Mouse (Mus musculus) CH12.LX (cell line): ENCODE measurements at regions not wholly inside any gene's neighbourhood (a gene's known extent, or its start where the extent isn't known, plus 50 kb on each side); places are given as distances from the start of the nearest gene placed in this dataset.

Source experiments
- DNase-seq: peaks from one replicate; pipeline ENCODE4 v3.0.0-alpha.2; 2013; ENCODE audit errors: extremely low read depth
- H3K27ac ChIP-seq: 2 replicates; pipeline ENCODE4 v1.5.1; 2012; ENCODE audit warnings: low read depth, mild to moderate bottlenecking, control low read depth, moderate library complexity; ENCODE audit not compliant: insufficient read depth
- H3K27me3 ChIP-seq: replicated peaks from 2 replicates; pipeline ENCODE3; 2012; ENCODE audit warnings: inconsistent platforms
- H3K36me3 ChIP-seq, 2 experiments: replicated peaks in 1 of 2; 2 replicates each; pipeline versions ENCODE3 to v1.6.1; 2012; ENCODE audit warnings: inconsistent platforms in 1 of 2, low read length in 1 of 2, mild to moderate bottlenecking in 1 of 2, mixed read lengths in 1 of 2, moderate library complexity in 1 of 2; ENCODE audit not compliant: control insufficient read depth in 1 of 2, insufficient read depth in 1 of 2
- H3K4me1 ChIP-seq, 2 experiments: 2 replicates each; pipeline ENCODE4 v1.6.1; 2012; ENCODE audit warnings: inconsistent platforms in 1 of 2, moderate library complexity in 1 of 2; ENCODE audit not compliant: insufficient read depth in 2 of 2, control insufficient read depth in 1 of 2
- H3K4me2 ChIP-seq: 2 replicates; pipeline ENCODE4 v1.6.1; 2012; ENCODE audit warnings: low read depth, mild to moderate bottlenecking, control low read depth; ENCODE audit not compliant: poor library complexity, insufficient read depth, severe bottlenecking
- H3K4me3 ChIP-seq, 3 experiments: fragments of 150-350 bp in 1 of 3; sonication (generic) in 1 of 3; replicated peaks in 1 of 3; 2 replicates each; pipeline versions ENCODE3 to v1.5.1; 2011 to 2012; ENCODE audit warnings: low read depth in 2 of 3, low read length in 2 of 3, mild to moderate bottlenecking in 2 of 3, moderate library complexity in 2 of 3, control low read depth in 1 of 3, improper control_type of control experiment in 1 of 3, inconsistent platforms in 1 of 3, mixed read lengths in 1 of 3; ENCODE audit not compliant: poor library complexity in 1 of 3
- H3K79me2 ChIP-seq: replicated peaks from 2 replicates; pipeline ENCODE4 v1.6.1; 2012; ENCODE audit warnings: mild to moderate bottlenecking, moderate library complexity; ENCODE audit not compliant: control insufficient read depth, poor library complexity, insufficient read depth, severe bottlenecking; ENCODE audit errors: extremely low read depth
- H3K9ac ChIP-seq: 2 replicates; pipeline ENCODE4 v1.6.1; 2012; ENCODE audit warnings: low read depth, mild to moderate bottlenecking, control low read depth, moderate library complexity; ENCODE audit not compliant: insufficient read depth
- H3K9me3 ChIP-seq: replicated peaks from 2 replicates; pipeline ENCODE3; 2012; ENCODE audit warnings: low read length, inconsistent platforms, mixed read lengths
- BHLHE40 ChIP-seq: IDR thresholded peaks from 2 replicates; pipeline ENCODE4 v1.6.1; 2011; ENCODE audit warnings: mild to moderate bottlenecking, low read depth, low read length, improper control_type of control experiment
- CHD1 ChIP-seq: IDR thresholded peaks from 2 replicates; pipeline ENCODE4 v1.6.1; 2012; ENCODE audit warnings: low read depth, low read length, improper control_type of control experiment, inconsistent platforms
- CHD2 ChIP-seq: IDR thresholded peaks from 2 replicates; pipeline ENCODE4 v1.6.1; 2011; ENCODE audit warnings: low read length, improper control_type of control experiment
- CTCF ChIP-seq, 2 experiments: IDR thresholded peaks in 1 of 2; conservative IDR thresholded peaks in 1 of 2; 2 replicates each; pipeline ENCODE4 v1.5.1; 2011 to 2012; ENCODE audit warnings: low read depth in 2 of 2, low read length in 2 of 2, improper control_type of control experiment in 1 of 2, inconsistent platforms in 1 of 2, mild to moderate bottlenecking in 1 of 2, moderate library complexity in 1 of 2
- JUND ChIP-seq: conservative IDR thresholded peaks from 2 replicates; pipeline ENCODE4 v1.6.1; 2011; ENCODE audit warnings: low read depth, low read length, improper control_type of control experiment
- MAX ChIP-seq: IDR thresholded peaks from 2 replicates; pipeline ENCODE4 v1.6.1; 2011; ENCODE audit warnings: low read length, improper control_type of control experiment
- NELFE ChIP-seq: IDR thresholded peaks from 2 replicates; pipeline ENCODE4 v1.6.1; 2011; ENCODE audit warnings: low read depth, low read length, improper control_type of control experiment
- NRF1 ChIP-seq: IDR thresholded peaks from 2 replicates; pipeline ENCODE4 v1.6.1; 2014; ENCODE audit warnings: low read depth, mild to moderate bottlenecking, inconsistent platforms, low read length, improper control_type of control experiment, moderate library complexity
- PAX5 ChIP-seq: IDR thresholded peaks from 2 replicates; pipeline ENCODE4 v1.6.1; 2012; ENCODE audit warnings: low read length, inconsistent platforms, mixed read lengths
- POLR2A ChIP-seq: IDR thresholded peaks from 2 replicates; pipeline ENCODE4 v1.6.1; 2011; ENCODE audit warnings: low read depth, mild to moderate bottlenecking, improper control_type of control experiment, low read length
- POLR2AphosphoS2 ChIP-seq: IDR thresholded peaks from 2 replicates; pipeline ENCODE4 v1.6.1; 2011; ENCODE audit warnings: low read depth, low read length, improper control_type of control experiment
- RAD21 ChIP-seq: IDR thresholded peaks from 2 replicates; pipeline ENCODE4 v1.6.1; 2011; ENCODE audit warnings: low read depth, mild to moderate bottlenecking, low read length, improper control_type of control experiment, moderate library complexity
- RCOR1 ChIP-seq: conservative IDR thresholded peaks from 2 replicates; pipeline ENCODE4 v1.6.1; 2012; ENCODE audit warnings: low read depth, mild to moderate bottlenecking, inconsistent platforms, low read length, improper control_type of control experiment
- USF1 ChIP-seq: IDR thresholded peaks from 2 replicates; pipeline ENCODE4 v1.6.1; 2014; ENCODE audit warnings: low read depth, mild to moderate bottlenecking, inconsistent platforms, low read length, improper control_type of control experiment
- USF2 ChIP-seq: conservative IDR thresholded peaks from 2 replicates; pipeline ENCODE4 v1.6.1; 2011; ENCODE audit warnings: low read depth, low read length, improper control_type of control experiment
- ZMIZ1 ChIP-seq: IDR thresholded peaks from 2 replicates; pipeline ENCODE4 v1.6.1; 2012; ENCODE audit warnings: low read depth, mild to moderate bottlenecking, inconsistent platforms, low read length, improper control_type of control experiment
- ZNF384 ChIP-seq: IDR thresholded peaks from 2 replicates; pipeline ENCODE4 v1.6.1; 2012; ENCODE audit warnings: low read depth, low read length, improper control_type of control experiment, inconsistent platforms
- dilution Hi-C: fragments of 300-500 bp; cut with MboI; formaldehyde crosslinking; loops from 2 replicates; pipeline ENCODE4 v1.14.3; 2020; ENCODE audit warnings: low sequenced_read_pairs; ENCODE audit not compliant: extremely low pct_unique_long_range_greater_than_20kb, extremely low pct_ligation_motif_present
- in situ Hi-C: fragments of 300-500 bp; cut with MboI; formaldehyde crosslinking; loops from 3 replicates; pipeline ENCODE4 v1.14.3; 2019; ENCODE audit warnings: low sequenced_read_pairs, low pct_ligation_motif_present, low pct_unique_long_range_greater_than_20kb, mixed read lengths

- Histone ChIP-seq H3K4me3 (no peak overlapping the region), H3K4me1 (peaks cover 4 to 11% of the 10 kb centered on the region in 2 experiments; a peak in 3 of 4 replicates), H3K36me3 (no peaks in the 10 kb centered on the region)
- TF ChIP-seq RAD21 (no peak), CHD2 (no peak)
- TF ChIP-seq, all 38 proteins: peak for 0
- Histone ChIP-seq H3K27ac (no peak overlapping the region), H3K79me2 (no peaks in the 10 kb centered on the region), H3K4me2 (no peak overlapping the region), H3K9me3 (no peaks in the 10 kb centered on the region), H3K9ac (no peak overlapping the region), H3K27me3 (no peaks in the 10 kb centered on the region)
- dilution Hi-C loops, result no loop called here
- in situ Hi-C loops, result loop anchor here (25.0 kb wide), 1 partner anchor 336 kb away; no protein-coding TSS in a partner anchor
- no peak for DNase-seq
Measured at GRCm38 (mm10) chr4:53951003-53951733, 125.3 kb downstream of the Tmem38b start.

- no peak for DNase-seq
- no peak for TF ChIP-seq BHLHE40
- TF ChIP-seq PAX5, result no peak
- TF ChIP-seq POLR2A, result no peak
- no peaks in the 10 kb centered on the region for H3K9me3 ChIP-seq
- H3K27ac ChIP-seq, result no peak overlapping the region
- in situ Hi-C loops, result loop anchor here (25.0 kb wide), 1 partner anchor 336 kb away; no protein-coding TSS in a partner anchor
- H3K4me3 ChIP-seq, result no peak overlapping the region
- H3K27me3 ChIP-seq, result no peaks in the 10 kb centered on the region
- H3K9ac ChIP-seq, result no peak overlapping the region
- no peaks in the 10 kb centered on the region for H3K79me2 ChIP-seq
- H3K4me1 ChIP-seq, result peaks cover 4 to 11% of the 10 kb centered on the region in 2 experiments; a peak in 3 of 4 replicates
- H3K36me3 ChIP-seq, result no peaks in the 10 kb centered on the region
- dilution Hi-C loops, result no loop called here
- H3K4me2 ChIP-seq, result no peak overlapping the region
Measured at GRCm38 (mm10) chr4:53951734-53952109, 125.9 kb downstream of the Tmem38b start.

- Histone ChIP-seq H3K4me1 (peaks cover 4 to 11% of the 10 kb centered on the region in 2 experiments; a peak in 3 of 4 replicates), H3K79me2 (no peaks in the 10 kb centered on the region), H3K9ac (no peak overlapping the region), H3K4me3 (no peak overlapping the region), H3K27me3 (no peaks in the 10 kb centered on the region), H3K36me3 (no peaks in the 10 kb centered on the region), H3K27ac (no peak overlapping the region), H3K4me2 (no peak overlapping the region), H3K9me3 (no peaks in the 10 kb centered on the region)
- in situ Hi-C loops (loop anchor here (25.0 kb wide), 1 partner anchor 335 kb away; no protein-coding TSS in a partner anchor), dilution Hi-C loops (no loop called here)
- TF ChIP-seq CTCF (conservative IDR thresholded peaks at IDR 0.05 in 1 of 2, IDR thresholded peaks at IDR 0.05 in 1 of 2; ENCODE audit: low read depth in 2 of 2, low read length in 2 of 2) (no peak), JUND (no peak), NELFE (no peak), POLR2A (no peak), ZMIZ1 (no peak), NRF1 (no peak), ZNF384 (no peak), CHD1 (no peak), POLR2AphosphoS2 (no peak), MAX (no peak), RCOR1 (no peak), USF1 (no peak), USF2 (no peak), BHLHE40 (no peak)
- DNase-seq, result no peak
Measured at GRCm38 (mm10) chr4:53952288-53952687, 126.4 kb downstream of the Tmem38b start.
